8 mouse cellular contexts compared by ENCODE assay signal in the genomic region with DNA sequence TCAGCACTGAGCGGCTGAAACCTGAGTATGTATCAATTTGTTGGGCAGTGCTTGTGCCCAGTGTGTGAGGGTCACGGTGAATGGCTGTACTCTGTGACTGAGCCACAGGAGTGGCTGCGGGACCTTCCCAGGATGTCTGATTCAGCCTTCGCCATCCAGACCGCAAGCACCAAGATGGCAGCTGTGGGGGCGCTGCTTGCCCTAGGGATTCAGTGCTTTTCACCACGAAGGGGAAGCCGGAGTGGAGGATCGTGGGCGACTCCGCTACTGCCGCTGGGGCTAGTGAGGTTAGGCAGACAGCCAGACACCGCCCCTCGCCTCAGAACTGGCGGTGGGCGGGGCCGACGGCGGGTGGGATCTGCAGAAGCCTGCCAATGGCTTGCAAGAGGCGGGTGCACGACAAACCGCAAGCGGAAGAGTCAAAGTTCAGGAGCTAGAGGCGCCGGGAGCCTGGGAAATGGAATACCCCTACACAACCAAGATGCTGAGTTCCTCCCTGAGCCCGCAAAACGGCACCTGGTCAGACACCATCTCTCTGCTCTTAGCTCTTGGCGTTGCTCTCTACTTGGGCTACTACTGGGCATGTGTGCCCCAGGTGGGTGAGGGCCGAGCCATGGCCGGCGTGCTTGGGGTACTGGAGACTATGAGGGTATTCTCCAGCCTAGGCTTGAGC. TPM values are rescaled to one million over a fixed set of nuclear protein-coding genes. Genes with fewer than 3 reads are reported as not detected.
A peak's percentile ranks its signal among the peaks of the same experiment; 100 is the strongest.
DNase-seq lines count a peak whose midpoint lies in the region; ATAC-seq and TF ChIP-seq lines count a peak whose summit lies in the region.

No protein-coding gene starts in this region.

- intact Hi-C loops in gastrocnemius, adult 2 months (cut with DNase I): no loop called here
- intact Hi-C loops in left cerebral cortex, adult 2 months (cut with DNase I): no loop called here

- peak; percentile 92 for ATAC-seq in activated CD4-positive, CD25-positive, alpha-beta regulatory T cell, adult 4 months
- ATAC-seq in common myeloid progenitor, adult 5-6 weeks (replicated peaks; ENCODE audit: low read depth, poor library complexity, severe bottlenecking): peak; percentile 89
- peak; percentile 85 for ATAC-seq in hindbrain, postnatal 0 days

- DNase-seq in gastrocnemius, adult 2 months: peak; percentile 94
- peak; percentile 95 for DNase-seq in hindbrain, postnatal 0 days (ENCODE audit: low spot score)
- peak; percentile 92 to 93 for DNase-seq in left cerebral cortex, adult 2 months (ENCODE audit: extremely low spot score in 1 of 2, low spot score in 2 of 2)
- DNase-seq in right cerebral cortex, adult 18-20 months: peak; percentile 95
- peak; percentile 74 for DNase-seq in urinary bladder, adult 2 months (ENCODE audit: low spot score)

- under 1% methylated on average over 31 of the region's 31 CpGs for WGBS in hindbrain, postnatal 0 days
- WGBS in macrophage (ENCODE audit: missing documents): under 1% methylated on average over 30 of the region's 31 CpGs

- no peaks in the 10 kb centered on the region for H3K27me3 ChIP-seq in hindbrain, postnatal 0 days (ENCODE audit: insufficient read depth, low read length)

- H3K9ac ChIP-seq in hindbrain, postnatal 0 days (replicated peaks; ENCODE audit: low read length): peak overlapping the region; percentile 57

- H3K79me2 ChIP-seq in macrophage (ENCODE audit: inconsistent target): no peaks in the 10 kb centered on the region; the same call in 1 of the 2 replicates

- H3K4me3 ChIP-seq in gastrocnemius, adult 2 months: peak overlapping the region; percentile 88
- peak overlapping the region; percentile 51 for H3K4me3 ChIP-seq in hindbrain, postnatal 0 days (ENCODE audit: low read length)
- peak overlapping the region; percentile 77 for H3K4me3 ChIP-seq in left cerebral cortex, adult 2 months
- peak overlapping the region; percentile 73 for H3K4me3 ChIP-seq in macrophage (ENCODE audit: inconsistent target)

- peaks cover 30% of the 10 kb centered on the region for H3K36me3 ChIP-seq in hindbrain, postnatal 0 days (ENCODE audit: insufficient read depth, low read length)
- H3K36me3 ChIP-seq in macrophage (ENCODE audit: inconsistent target): peaks cover 16% of the 10 kb centered on the region; the same call in 1 of the 2 replicates

- peak overlapping the region; percentile 86 for H3K4me2 ChIP-seq in hindbrain, postnatal 0 days (ENCODE audit: low read depth, low read length)

- TF ChIP-seq CTCF in gastrocnemius, adult 2 months (IDR thresholded peaks at IDR 0.05): peak; percentile 17; the same call in 1 of the 2 replicates
- peak; percentile 46 for TF ChIP-seq CTCF in hindbrain, postnatal 0 days (IDR thresholded peaks at IDR 0.05; ENCODE audit: low read depth)
- TF ChIP-seq CTCF in left cerebral cortex, adult 2 months (IDR thresholded peaks at IDR 0.05): no peak; the same call in 1 of the 2 replicates

- H3K9me3 ChIP-seq in hindbrain, postnatal 0 days (ENCODE audit: low read length): no peaks in the 10 kb centered on the region

- H3K4me1 ChIP-seq in hindbrain, postnatal 0 days (ENCODE audit: insufficient read depth, low read length): no peaks in the 10 kb centered on the region

- H3K27ac ChIP-seq in gastrocnemius, adult 2 months: peak overlapping the region; percentile 89
- peak overlapping the region; percentile 79 for H3K27ac ChIP-seq in hindbrain, postnatal 0 days
- H3K27ac ChIP-seq in left cerebral cortex, adult 2 months: peak overlapping the region; percentile 88
- peak overlapping the region; percentile 48 for H3K27ac ChIP-seq in macrophage

RNA-seq across cellular contexts. Expression of a gene that starts 4.4 kb away (rescaled TPM):
- under 1 TPM in 1 of 2 experiments, not detected in 1; 0.50 TPM for polyA plus RNA-seq in activated CD4-positive, CD25-positive, alpha-beta regulatory T cell, adult 4 months (2017; shearing (Covaris generic))
- total RNA-seq in common myeloid progenitor, adult 5-6 weeks (2017): not detected in 2 replicates
- 1 to 10 TPM; 2.0 to 2.9 TPM for total RNA-seq in gastrocnemius, adult 2 months (2021)
- 114 and 153 TPM in 2 replicates for total RNA-seq in hindbrain, postnatal 0 days (2014; rRNA removed)
- 77.4 and 88.0 TPM in 2 replicates for polyA plus RNA-seq in hindbrain, postnatal 0 days (2015; fragmentation: Nextera tagmentation; extraction: Ambion mirVana)
- total RNA-seq in left cerebral cortex, adult 2 months (2021): 10 to 100 TPM; 24.2 to 26.0 TPM
- 1 to 10 TPM in 5 of 26 experiments, not detected in 21; 1.5 to 6.2 (median 3.6) TPM for total RNA-seq in macrophage (2018; cell fraction: chromatin; rRNA removed)
- total RNA-seq in macrophage (2018; cell fraction: cytosol; rRNA removed): 1 to 10 TPM in 1 of 26 experiments, under 1 TPM in 10, not detected in 15; 0.05 to 1.6 (median 0.09) TPM
- total RNA-seq in macrophage (2018; cell fraction: nucleus; rRNA removed): 1 to 10 TPM in 2 of 26 experiments, under 1 TPM in 2, not detected in 22; 0.60 to 2.1 (median 0.93) TPM
- 0.17 TPM in 1 of 3 replicates, not detected in the others for polyA plus RNA-seq in macrophage (2018)
- 14.0 and 15.0 TPM in 2 replicates for polyA plus RNA-seq in urinary bladder, adult 2 months (2012; rRNA removed)

RNA-seq across cellular contexts. Expression of a gene that starts 10.4 kb away (rescaled TPM):
- 10 to 100 TPM; 60.4 to 71.0 TPM for polyA plus RNA-seq in activated CD4-positive, CD25-positive, alpha-beta regulatory T cell, adult 4 months (2017; shearing (Covaris generic))
- 23.0 and 48.0 TPM in 2 replicates for total RNA-seq in common myeloid progenitor, adult 5-6 weeks (2017)
- total RNA-seq in gastrocnemius, adult 2 months (2021): 10 to 100 TPM; 76.5 to 83.6 TPM
- 43.7 and 49.6 TPM in 2 replicates for total RNA-seq in hindbrain, postnatal 0 days (2014; rRNA removed)
- 104 and 106 TPM in 2 replicates for polyA plus RNA-seq in hindbrain, postnatal 0 days (2015; fragmentation: Nextera tagmentation; extraction: Ambion mirVana)
- total RNA-seq in left cerebral cortex, adult 2 months (2021): 100 to 1,000 TPM; 129 to 134 TPM
- 100 to 1,000 TPM in 21 of 26 experiments, 10 to 100 TPM in 5; 70.8 to 344 (median 186) TPM for total RNA-seq in macrophage (2018; cell fraction: chromatin; rRNA removed)
- total RNA-seq in macrophage (2018; cell fraction: cytosol; rRNA removed): 10 to 100 TPM; 34.7 to 75.0 (median 65.2) TPM
- total RNA-seq in macrophage (2018; cell fraction: nucleus; rRNA removed): 100 to 1,000 TPM in 16 of 26 experiments, 10 to 100 TPM in 10; 56.2 to 257 (median 136) TPM
- polyA plus RNA-seq in macrophage (2018): 68.1 to 87.2 TPM (median 71.0 TPM) in 3 replicates
- polyA plus RNA-seq in urinary bladder, adult 2 months (2012; rRNA removed): 166 and 214 TPM in 2 replicates

RNA-seq across cellular contexts. Expression of a gene that starts 18.7 kb away (rescaled TPM):
- not detected for polyA plus RNA-seq in activated CD4-positive, CD25-positive, alpha-beta regulatory T cell, adult 4 months (2017; shearing (Covaris generic))
- not detected in 2 replicates for total RNA-seq in common myeloid progenitor, adult 5-6 weeks (2017)
- under 1 TPM in 1 of 2 experiments, not detected in 1; 0.28 TPM for total RNA-seq in gastrocnemius, adult 2 months (2021)
- total RNA-seq in hindbrain, postnatal 0 days (2014; rRNA removed): 0.04 TPM in 1 of 2 replicates, not detected in the other
- polyA plus RNA-seq in hindbrain, postnatal 0 days (2015; fragmentation: Nextera tagmentation; extraction: Ambion mirVana): 0.06 TPM in 1 of 2 replicates, not detected in the other
- under 1 TPM; 0.12 to 0.23 TPM for total RNA-seq in left cerebral cortex, adult 2 months (2021)
- total RNA-seq in macrophage (2018; cell fraction: chromatin; rRNA removed): not detected
- total RNA-seq in macrophage (2018; cell fraction: cytosol; rRNA removed): not detected
- total RNA-seq in macrophage (2018; cell fraction: nucleus; rRNA removed): not detected
- not detected in 3 replicates for polyA plus RNA-seq in macrophage (2018)
- polyA plus RNA-seq in urinary bladder, adult 2 months (2012; rRNA removed): 0.50 and 0.66 TPM in 2 replicates

RNA-seq across cellular contexts. Expression of a gene that starts 28.6 kb away (rescaled TPM):
- polyA plus RNA-seq in activated CD4-positive, CD25-positive, alpha-beta regulatory T cell, adult 4 months (2017; shearing (Covaris generic)): 10 to 100 TPM; 11.9 to 20.6 TPM
- total RNA-seq in common myeloid progenitor, adult 5-6 weeks (2017): 85.4 and 99.2 TPM in 2 replicates
- 10 to 100 TPM; 29.2 to 30.8 TPM for total RNA-seq in gastrocnemius, adult 2 months (2021)
- 3.0 and 14.6 TPM in 2 replicates for total RNA-seq in hindbrain, postnatal 0 days (2014; rRNA removed)
- 16.5 and 17.4 TPM in 2 replicates for polyA plus RNA-seq in hindbrain, postnatal 0 days (2015; fragmentation: Nextera tagmentation; extraction: Ambion mirVana)
- total RNA-seq in left cerebral cortex, adult 2 months (2021): 10 to 100 TPM; 15.3 to 19.3 TPM
- total RNA-seq in macrophage (2018; cell fraction: chromatin; rRNA removed): 1 to 10 TPM in 21 of 26 experiments, under 1 TPM in 2, not detected in 3; 0.89 to 9.8 (median 5.7) TPM
- total RNA-seq in macrophage (2018; cell fraction: cytosol; rRNA removed): 10 to 100 TPM in 17 of 26 experiments, 1 to 10 TPM in 9; 7.6 to 24.7 (median 13.3) TPM
- total RNA-seq in macrophage (2018; cell fraction: nucleus; rRNA removed): 10 to 100 TPM in 6 of 26 experiments, 1 to 10 TPM in 20; 1.3 to 14.1 (median 6.9) TPM
- polyA plus RNA-seq in macrophage (2018): 10.2 to 18.1 TPM (median 14.4 TPM) in 3 replicates
- 38.4 and 38.9 TPM in 2 replicates for polyA plus RNA-seq in urinary bladder, adult 2 months (2012; rRNA removed)

RNA-seq across cellular contexts. Expression of a gene that starts 36.6 kb away (rescaled TPM):
- under 1 TPM; 0.33 to 0.42 TPM for polyA plus RNA-seq in activated CD4-positive, CD25-positive, alpha-beta regulatory T cell, adult 4 months (2017; shearing (Covaris generic))
- 58.2 and 87.3 TPM in 2 replicates for total RNA-seq in common myeloid progenitor, adult 5-6 weeks (2017)
- 1 to 10 TPM; 2.7 to 7.7 TPM for total RNA-seq in gastrocnemius, adult 2 months (2021)
- 8.1 and 9.3 TPM in 2 replicates for total RNA-seq in hindbrain, postnatal 0 days (2014; rRNA removed)
- polyA plus RNA-seq in hindbrain, postnatal 0 days (2015; fragmentation: Nextera tagmentation; extraction: Ambion mirVana): 10.3 and 10.5 TPM in 2 replicates
- total RNA-seq in left cerebral cortex, adult 2 months (2021): 1 to 10 TPM; 3.0 to 3.3 TPM
- 10 to 100 TPM in 19 of 26 experiments, 1 to 10 TPM in 7; 3.6 to 47.2 (median 18.3) TPM for total RNA-seq in macrophage (2018; cell fraction: chromatin; rRNA removed)
- 10 to 100 TPM; 19.9 to 51.8 (median 36.2) TPM for total RNA-seq in macrophage (2018; cell fraction: cytosol; rRNA removed)
- 10 to 100 TPM; 15.7 to 89.8 (median 51.7) TPM for total RNA-seq in macrophage (2018; cell fraction: nucleus; rRNA removed)
- 21.8 to 51.0 TPM (median 46.5 TPM) in 3 replicates for polyA plus RNA-seq in macrophage (2018)
- polyA plus RNA-seq in urinary bladder, adult 2 months (2012; rRNA removed): 59.2 and 104 TPM in 2 replicates

Comparison
In these comparisons a context has a peak if more than half of its experiments do, and no peak if none do; other contexts are left out.
1. Peak in every context shown above with its lines: DNase-seq, ATAC-seq, H3K4me3 ChIP-seq and H3K27ac ChIP-seq.
2. RNA of a gene that starts 4.4 kb away (total RNA-seq): 114 to 153 TPM in hindbrain, postnatal 0 days and 24.2 to 26.0 TPM in left cerebral cortex, adult 2 months; 2.0 to 2.9 TPM in gastrocnemius, adult 2 months and not detected in common myeloid progenitor, adult 5-6 weeks; every median in the first group is over 4 times any median in the second.